Mouse (Mus musculus): ENCODE results near the gene Fam184b.

DNA sequence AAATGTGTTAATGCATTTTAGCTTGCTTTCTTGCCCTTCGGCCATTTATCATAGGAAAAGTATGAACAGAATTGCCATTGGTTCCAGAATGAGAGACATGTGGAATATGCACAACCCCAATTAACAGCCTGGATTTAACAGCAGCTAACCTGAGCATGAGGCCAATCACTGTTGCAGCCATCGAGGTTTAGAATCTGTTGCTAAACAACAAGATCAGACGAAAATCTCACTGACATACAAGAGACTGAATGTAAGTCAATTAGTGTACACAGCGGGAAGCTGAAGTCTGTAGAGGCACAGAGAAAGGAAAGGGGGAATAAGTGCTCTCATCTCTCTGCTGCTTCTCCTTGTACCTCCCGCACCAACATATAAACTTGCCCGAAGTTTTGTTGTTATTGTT is 46.1 kb downstream of the Fam184b start:
- no peak for TF ChIP-seq CTCF (IDR thresholded peaks at IDR 0.05; ENCODE audit: insufficient read depth, low read depth, low read length)
- TF ChIP-seq POLR2A (IDR thresholded peaks at IDR 0.05; ENCODE audit: insufficient read depth, low read depth, low read length), result no peak
